Mouse (Mus musculus) kidney, embryonic 16.5 days (tissue): ENCODE data around the gene Srd5a3. TPM values are rescaled to one million over a fixed set of nuclear protein-coding genes. Genes with fewer than 3 reads are reported as not detected.

Experiments
- ATAC-seq: fragments of 200-750 bp; cut with Nextera tagmentation; 2 replicates; pipeline ENCODE4 v1.8.0; 2017; ENCODE audit warnings: moderate TSS enrichment; ENCODE audit not compliant: low FRiP score, low TSS enrichment
- H3K27ac ChIP-seq: fragments of 300-500 bp; sonication (generic); 2 replicates; pipeline ENCODE4 v1.5.1; 2014; ENCODE audit warnings: low read length
- H3K27me3 ChIP-seq: fragments of 300-500 bp; sonication (generic); 2 replicates; pipeline ENCODE4 v1.6.1; 2014; ENCODE audit warnings: low read length, control low read depth, mixed read lengths; ENCODE audit not compliant: insufficient read depth
- H3K36me3 ChIP-seq: fragments of 300-500 bp; sonication (generic); 2 replicates; pipeline ENCODE4 v1.6.1; 2014; ENCODE audit warnings: low read length, control low read depth, mixed read lengths; ENCODE audit not compliant: insufficient read depth
- H3K4me1 ChIP-seq: fragments of 300-500 bp; sonication (generic); 2 replicates; pipeline ENCODE4 v1.6.1; 2014; ENCODE audit warnings: low read length, control low read depth, mixed read lengths; ENCODE audit not compliant: insufficient read depth
- H3K4me2 ChIP-seq: fragments of 300-500 bp; sonication (generic); replicated peaks from 2 replicates; pipeline ENCODE4 v1.6.1; 2014; ENCODE audit warnings: low read depth, low read length
- H3K4me3 ChIP-seq: fragments of 300-500 bp; sonication (generic); 2 replicates; pipeline ENCODE4 v1.5.1; 2014; ENCODE audit warnings: mild to moderate bottlenecking, low read length
- H3K9ac ChIP-seq: fragments of 300-500 bp; sonication (generic); replicated peaks from 2 replicates; pipeline ENCODE4 v1.6.1; 2014; ENCODE audit warnings: low read length
- H3K9me3 ChIP-seq: fragments of 300-500 bp; sonication (generic); 2 replicates; pipeline ENCODE4 v1.6.1; 2016; ENCODE audit warnings: low read length, control low read depth
- WGBS: fragments of 180-500 bp; shearing (Covaris S2); extraction: QIAGEN DNeasy Blood & Tissue Kit; methylation state at CpG from one replicate; pipeline ENCODE4 v1.1.7; 2014; 5-methylcytosine and 5-hydroxymethylcytosine counted together
- polyA plus RNA-seq: library from polyadenylated mRNA; unstranded; fragments of >200 nt; fragmentation: Nextera tagmentation; extraction: Ambion mirVana; gene quantifications from 2 replicates; pipeline ENCODE4 v1.2.1, GENCODE M21; 2015

The Srd5a3 gene
- polyA plus RNA-seq, 1 experiment from 2014 or later: 42.8 TPM

- WGBS: 29% methylated on average over 3 of the region's 3 CpGs
- no peaks in the 10 kb centered on the region for H3K27me3 ChIP-seq
- no peak overlapping the region for H3K4me2 ChIP-seq
- peaks cover 30% of the 10 kb centered on the region for H3K4me1 ChIP-seq
- no peaks in the 10 kb centered on the region for H3K36me3 ChIP-seq
- no peak overlapping the region for H3K4me3 ChIP-seq
- 0 out of 2 replicates have a peak overlapping the region, but pooled peaks have one; percentile 6 for H3K9ac ChIP-seq
- no peak overlapping the region for H3K27ac ChIP-seq
- H3K9me3 ChIP-seq: no peaks in the 10 kb centered on the region
- no peak for ATAC-seq
Measured at GRCm38 (mm10) chr5:76182326-76182725, 42.3 kb downstream of the Srd5a3 start.

GRCm38 (mm10) chr5:76183043-76183749 lies 43.1 kb downstream of the Srd5a3 start:
- ATAC-seq: no peak
- Histone ChIP-seq H3K4me3 (peak overlapping the region; percentile 88), H3K4me2 (peak overlapping the region; percentile 85), H3K4me1 (peaks cover 30% of the 10 kb centered on the region), H3K27ac (peak overlapping the region; percentile 51; the same call in 1 of the 2 replicates), H3K9ac (peak overlapping the region; percentile 98), H3K9me3 (no peaks in the 10 kb centered on the region), H3K27me3 (no peaks in the 10 kb centered on the region), H3K36me3 (no peaks in the 10 kb centered on the region)
- WGBS: 37% methylated on average over 17 of the region's 17 CpGs

- H3K9me3 ChIP-seq: no peaks in the 10 kb centered on the region
- peaks cover 31% of the 10 kb centered on the region for H3K4me1 ChIP-seq
- peak within 1 kb of the TSS; percentile 98 for H3K9ac ChIP-seq
- no peaks in the 10 kb centered on the region for H3K27me3 ChIP-seq
- ATAC-seq: peak; percentile 98
- H3K4me3 ChIP-seq: peak within 1 kb of the TSS; percentile 88
- no peaks in the 10 kb centered on the region for H3K36me3 ChIP-seq
- H3K27ac ChIP-seq: peak within 1 kb of the TSS; percentile 96
- WGBS: under 1% methylated on average over 56 of the region's 62 CpGs
- peak within 1 kb of the TSS; percentile 85 for H3K4me2 ChIP-seq
Measured at GRCm38 (mm10) chr5:76183750-76184261, 43.7 kb downstream of the Srd5a3 start, which contains the start of gene Tmem165. Gene Tmem165 (plus strand): TSS chr5:76183880.

DNA sequence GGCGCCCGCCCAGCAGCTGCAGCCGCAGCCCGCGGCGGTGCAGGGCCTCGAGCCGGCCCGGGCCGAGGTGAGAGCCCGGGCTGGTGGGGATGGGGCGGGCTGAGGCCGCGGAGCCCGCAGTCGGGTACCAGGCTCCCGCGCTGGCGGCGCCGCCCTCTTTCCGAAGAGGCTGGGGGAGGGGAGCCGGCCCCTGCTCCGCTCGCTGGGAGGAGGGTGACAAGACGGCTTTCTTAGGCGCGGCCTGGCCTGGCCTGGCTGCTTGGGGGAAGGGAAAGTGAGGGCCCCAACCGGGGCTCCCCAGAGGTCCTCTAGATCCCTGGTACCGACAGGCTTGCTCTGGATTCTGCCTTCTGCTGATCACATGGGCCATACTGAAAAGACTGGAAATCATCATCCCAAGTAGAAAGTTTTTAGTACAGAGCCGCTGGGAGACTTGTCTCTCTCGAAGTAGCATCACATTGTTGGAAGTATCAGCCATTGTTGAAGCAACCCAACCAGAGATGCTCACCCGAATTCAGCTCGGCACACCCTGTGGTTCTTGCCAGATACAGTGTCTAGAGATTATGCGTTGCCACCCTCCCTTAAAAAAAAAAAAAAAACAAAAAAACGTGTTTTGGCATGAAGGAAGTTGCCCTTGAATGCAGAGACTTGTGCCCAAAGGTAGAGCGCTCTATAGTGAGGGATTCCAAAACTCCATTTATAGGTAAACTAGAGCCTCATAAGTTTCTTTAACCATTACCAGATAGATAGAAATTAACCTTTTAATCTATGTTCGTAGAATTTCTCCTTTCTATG lies 44.4 kb downstream of the Srd5a3 start:
- Histone ChIP-seq H3K27me3 (no peaks in the 10 kb centered on the region), H3K9me3 (no peaks in the 10 kb centered on the region), H3K27ac (peak overlapping the region; percentile 96), H3K4me3 (peak overlapping the region; percentile 88), H3K4me1 (peaks cover 37% of the 10 kb centered on the region), H3K4me2 (peak overlapping the region; percentile 85), H3K36me3 (no peaks in the 10 kb centered on the region), H3K9ac (peak overlapping the region; percentile 98)
- ATAC-seq: peak; percentile 90
- WGBS: 4% methylated on average over 38 of the region's 38 CpGs

GRCm38 (mm10) chr5:76187885-76188284 lies 47.8 kb downstream of the Srd5a3 start:
- Histone ChIP-seq H3K27ac (no peak overlapping the region), H3K4me3 (no peak overlapping the region), H3K36me3 (no peaks in the 10 kb centered on the region), H3K9ac (no peak overlapping the region), H3K4me1 (peaks cover 41% of the 10 kb centered on the region), H3K27me3 (no peaks in the 10 kb centered on the region), H3K4me2 (no peak overlapping the region), H3K9me3 (no peaks in the 10 kb centered on the region)
- no peak for ATAC-seq
- WGBS: 87% methylated on average over 5 of the region's 5 CpGs

DNA sequence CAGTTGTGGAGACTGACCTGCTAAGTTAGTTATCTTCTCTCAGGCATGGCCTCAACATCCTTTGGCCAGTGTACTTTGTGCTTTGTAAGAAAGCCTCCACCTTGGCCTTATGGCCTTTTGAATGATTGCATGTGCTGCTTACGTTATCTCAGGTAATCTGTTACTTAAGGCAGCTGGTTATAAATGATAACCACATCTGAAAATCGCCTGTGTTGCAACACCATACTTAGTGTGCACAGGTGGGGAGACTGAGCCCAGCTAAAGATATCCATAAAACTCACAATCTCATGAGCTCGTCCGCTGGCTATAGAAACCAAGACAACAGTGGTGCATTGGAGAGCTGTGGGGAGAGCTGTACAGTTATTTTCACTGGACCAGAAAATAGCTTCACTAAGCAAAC lies 50.5 kb downstream of the Srd5a3 start:
- Histone ChIP-seq H3K27ac (no peak overlapping the region), H3K4me3 (no peak overlapping the region), H3K9ac (no peak overlapping the region), H3K36me3 (peaks cover 4% of the 10 kb centered on the region; the same call in 1 of the 2 replicates), H3K4me1 (peaks cover 28% of the 10 kb centered on the region), H3K9me3 (no peaks in the 10 kb centered on the region), H3K27me3 (no peaks in the 10 kb centered on the region), H3K4me2 (no peak overlapping the region)
- 88% methylated on average over 4 of the region's 4 CpGs for WGBS
- ATAC-seq: no peak

GRCm38 (mm10) chr5:76193075-76193474 lies 53.0 kb downstream of the Srd5a3 start:
- Histone ChIP-seq H3K9me3 (no peaks in the 10 kb centered on the region), H3K9ac (no peak overlapping the region), H3K4me1 (peaks cover 17% of the 10 kb centered on the region; the same call in 1 of the 2 replicates), H3K36me3 (peaks cover 10% of the 10 kb centered on the region; the same call in 1 of the 2 replicates), H3K4me3 (no peak overlapping the region), H3K27ac (no peak overlapping the region), H3K4me2 (no peak overlapping the region), H3K27me3 (no peaks in the 10 kb centered on the region)
- no peak for ATAC-seq

DNA sequence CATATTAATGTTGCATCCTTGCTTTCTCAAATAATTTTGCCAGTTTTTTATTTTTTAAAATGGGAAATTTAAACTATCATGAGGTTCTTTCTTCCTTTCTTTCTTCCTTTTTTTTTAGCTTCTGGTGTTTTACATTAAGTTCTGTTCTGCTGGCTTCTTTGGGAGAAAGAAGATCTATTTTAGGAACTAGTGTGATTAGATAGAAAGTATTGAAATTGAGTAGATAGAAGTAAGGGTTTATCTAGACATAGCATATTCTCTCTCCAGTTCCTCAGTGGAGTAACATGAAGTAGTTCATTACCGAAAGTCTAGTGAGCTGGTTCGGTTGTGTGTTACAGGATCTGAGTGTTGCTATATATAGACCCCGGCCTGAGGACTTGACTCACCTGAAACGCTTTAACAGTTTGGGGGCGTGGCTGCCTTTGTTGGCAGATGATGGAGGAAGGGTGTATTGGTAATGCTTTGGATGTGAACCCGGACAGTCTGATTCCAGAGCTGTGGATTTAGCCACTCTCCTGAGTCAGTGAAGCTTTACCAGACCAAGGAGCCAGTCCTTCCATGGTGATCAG lies 54.4 kb downstream of the Srd5a3 start:
- H3K27ac ChIP-seq: no peak overlapping the region
- no peak overlapping the region for H3K4me3 ChIP-seq
- H3K27me3 ChIP-seq: no peaks in the 10 kb centered on the region
- H3K9me3 ChIP-seq: no peaks in the 10 kb centered on the region
- no peak for ATAC-seq
- H3K36me3 ChIP-seq: peaks cover 13% of the 10 kb centered on the region; the same call in 1 of the 2 replicates
- H3K9ac ChIP-seq: no peak overlapping the region
- peaks cover 10% of the 10 kb centered on the region; the same call in 1 of the 2 replicates for H3K4me1 ChIP-seq
- WGBS: 66% methylated on average over 6 of the region's 6 CpGs
- H3K4me2 ChIP-seq: no peak overlapping the region

- ATAC-seq: no peak
- H3K4me2 ChIP-seq: no peak overlapping the region
- H3K27ac ChIP-seq: no peak overlapping the region
- no peaks in the 10 kb centered on the region for H3K27me3 ChIP-seq
- no peaks in the 10 kb centered on the region for H3K9me3 ChIP-seq
- H3K9ac ChIP-seq: no peak overlapping the region
- no peak overlapping the region for H3K4me3 ChIP-seq
- no peaks in the 10 kb centered on the region for H3K4me1 ChIP-seq
- peaks cover 34% of the 10 kb centered on the region for H3K36me3 ChIP-seq
- 93% methylated on average over 13 of the region's 13 CpGs for WGBS
Measured at GRCm38 (mm10) chr5:76199346-76199745, 59.3 kb downstream of the Srd5a3 start.
